8 mouse cellular contexts compared by ENCODE assay signal in the genomic region with DNA sequence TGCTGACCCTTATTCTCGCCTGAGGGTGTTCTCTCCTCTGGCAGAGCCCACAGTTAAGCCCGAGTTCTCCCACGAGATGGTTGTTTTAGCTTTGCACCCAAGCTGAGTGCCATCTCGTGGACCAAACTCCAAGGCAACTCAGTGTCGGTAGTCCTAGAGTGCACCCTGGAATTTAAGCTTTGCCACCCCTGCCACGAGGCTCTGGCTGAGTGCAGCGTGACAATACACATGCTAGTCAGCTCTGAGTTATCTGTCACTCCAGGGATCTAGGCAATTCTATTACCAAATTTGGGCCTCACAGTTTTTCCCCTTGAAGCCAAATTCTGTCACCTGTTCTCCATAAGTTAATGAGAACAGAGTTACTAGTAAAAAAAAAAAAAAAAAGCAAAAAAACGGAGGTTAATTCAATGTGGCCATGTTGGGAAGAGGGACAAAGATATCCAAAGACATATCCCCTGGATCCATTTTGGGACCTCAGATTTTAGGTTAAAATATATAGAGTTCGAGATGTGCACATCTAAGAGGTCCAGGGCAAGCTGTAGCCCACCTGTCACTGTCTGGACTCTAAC. TPM values are rescaled to one million over a fixed set of nuclear protein-coding genes. Genes with fewer than 3 reads are reported as not detected.
A peak's percentile ranks its signal among the peaks of the same experiment; 100 is the strongest.
DNase-seq lines count a peak whose midpoint lies in the region; ATAC-seq and TF ChIP-seq lines count a peak whose summit lies in the region.

No protein-coding gene starts in this region.

- peak; percentile 62; the same call in 1 of the 2 replicates for ATAC-seq in frontal cortex, adult (ENCODE audit: low TSS enrichment)
- ATAC-seq in CD4-positive, CD25-positive, alpha-beta regulatory T cell, adult 4 months = peak; percentile 50
- ATAC-seq in forebrain, embryonic 12.5 days (ENCODE audit: low FRiP score) = no peak; the same call in 1 of the 2 replicates
- ATAC-seq in liver, embryonic 14.5 days (ENCODE audit: insufficient read depth) = peak; percentile 71

- 0 out of 2 replicates have a peak overlapping the region, but pooled peaks have one; percentile 71 for H3K27ac ChIP-seq in forebrain, embryonic 12.5 days
- H3K27ac ChIP-seq in liver, embryonic 14.5 days = peak overlapping the region; percentile 78

- peak overlapping the region; percentile 86 for H3K9ac ChIP-seq in forebrain, embryonic 12.5 days
- H3K9ac ChIP-seq in liver, embryonic 14.5 days (replicated peaks) = peak overlapping the region; percentile 94

- no peak for DNase-seq in frontal cortex, postnatal 36 days (ENCODE audit: low spot score in 2 of 2)
- no peak for DNase-seq in liver, embryonic 14.5 days (ENCODE audit: low read depth in 3 of 3, low spot score in 3 of 3)
- no peak for DNase-seq in adrenal gland, adult 2 months
- DNase-seq in gastrocnemius, postnatal 4 days (ENCODE audit: low spot score in 2 of 2) = no peak
- DNase-seq in thymus, postnatal 4 days = no peak

- 10% methylated on average over 9 of the region's 9 CpGs for WGBS in forebrain, embryonic 12.5 days
- 9% methylated on average over 9 of the region's 9 CpGs for WGBS in liver, embryonic 14.5 days (ENCODE audit: insufficient replicate concordance)

- no peak for TF ChIP-seq EP300 in liver, embryonic 14.5 days (IDR thresholded peaks at IDR 0.05; ENCODE audit: low read depth)

- TF ChIP-seq CTCF in liver, embryonic 14.5 days (IDR thresholded peaks at IDR 0.05; ENCODE audit: low read depth) = peak; percentile 27; the same call in 1 of the 2 replicates

- H3K36me3 ChIP-seq in forebrain, embryonic 12.5 days (replicated peaks) = no peaks in the 10 kb centered on the region
- H3K36me3 ChIP-seq in liver, embryonic 14.5 days (replicated peaks; ENCODE audit: control insufficient read depth, insufficient read depth, low read depth) = no peaks in the 10 kb centered on the region

- H3K4me3 ChIP-seq in forebrain, embryonic 12.5 days (replicated peaks) = peak overlapping the region; percentile 92
- H3K4me3 ChIP-seq in liver, embryonic 14.5 days (ENCODE audit: insufficient read depth in 1 of 2, low read depth in 2 of 2, low read length in 2 of 2) = peak overlapping the region; percentile 74 to 92

- H3K9me3 ChIP-seq in forebrain, embryonic 12.5 days = no peaks in the 10 kb centered on the region
- H3K9me3 ChIP-seq in liver, embryonic 14.5 days (ENCODE audit: control insufficient read depth, low read length) = no peaks in the 10 kb centered on the region

- no peaks in the 10 kb centered on the region; the same call in 1 of the 2 replicates for H3K27me3 ChIP-seq in forebrain, embryonic 12.5 days
- H3K27me3 ChIP-seq in liver, embryonic 14.5 days (ENCODE audit: control insufficient read depth, insufficient read depth, low read length) = no peaks in the 10 kb centered on the region

- H3K4me1 ChIP-seq in forebrain, embryonic 12.5 days = peaks cover 22% of the 10 kb centered on the region
- H3K4me1 ChIP-seq in liver, embryonic 14.5 days (replicated peaks; ENCODE audit: control insufficient read depth in 2 of 2, insufficient read depth in 2 of 2, low read length in 1 of 2) = peaks cover 30 to 41% of the 10 kb centered on the region in 2 experiments

- peak overlapping the region; percentile 75 for H3K4me2 ChIP-seq in forebrain, embryonic 12.5 days
- peak overlapping the region; percentile 97 for H3K4me2 ChIP-seq in liver, embryonic 14.5 days (ENCODE audit: low read depth)

RNA-seq across cellular contexts. Expression of a gene that starts 11.0 kb away (rescaled TPM):
- polyA plus RNA-seq in CD4-positive, CD25-positive, alpha-beta regulatory T cell, adult 4 months (2017; shearing (Covaris generic)) = 10 to 100 TPM; 20.5 to 20.9 TPM
- 20.1 and 21.2 TPM in 2 replicates for polyA plus RNA-seq in forebrain, embryonic 12.5 days (2016; fragmentation: Nextera tagmentation; extraction: Ambion mirVana)
- 7.3 and 8.5 TPM in 2 replicates for polyA plus RNA-seq in liver, embryonic 14.5 days (2012; rRNA removed)
- polyA plus RNA-seq in liver, embryonic 14.5 days (2014; fragmentation: Nextera tagmentation; extraction: Ambion mirVana) = 21.3 and 29.9 TPM in 2 replicates
- 10 to 100 TPM; 36.0 to 45.4 TPM for total RNA-seq in adrenal gland, adult 2 months (2021)
- polyA plus RNA-seq in adrenal gland, adult 2 months (2012; rRNA removed) = 13.7 and 19.1 TPM in 2 replicates
- 10 to 100 TPM; 23.6 to 31.2 TPM for total RNA-seq in gastrocnemius, postnatal 4 days (2021)
